Mouse (Mus musculus) large intestine, adult 2 months (tissue): Measurements from ENCODE around the gene Utrn. TPM values are rescaled to one million over a fixed set of nuclear protein-coding genes. Genes with fewer than 3 reads are reported as not detected.

Experiments used
- DNase-seq: peaks from one replicate; pipeline ENCODE4 v3.0.0-alpha.2; 2012; ENCODE audit warnings: low read depth, low spot score
- WGBS: fragments of 180-500 bp; shearing (Covaris S2); methylation state at CpG from one replicate; pipeline ENCODE4 v1.1.7; 2018; 5-methylcytosine and 5-hydroxymethylcytosine counted together
- polyA plus RNA-seq: library from polyadenylated mRNA; depleted of rRNA; stranded (reverse); fragments of >200 nt; gene quantifications from 2 replicates; pipeline ENCODE4 v1.2.3, GENCODE M21; 2012

Gene Utrn
- polyA plus RNA-seq, 1 experiment: 10.5 TPM

- WGBS: 86% methylated on average over 5 of the region's 5 CpGs
- DNase-seq: no peak
Observed at GRCm38 (mm10) chr10:12500489-12500888, 368.7 kb downstream of the Utrn start.

GRCm38 (mm10) chr10:12497555-12497954 lies 371.6 kb downstream of the Utrn start:
- WGBS: 85% methylated on average over 8 of the region's 8 CpGs

GRCm38 (mm10) chr10:12489551-12490177 lies 379.5 kb downstream of the Utrn start:
- DNase-seq: no peak
- WGBS: 62% methylated on average over 4 of the region's 4 CpGs

More at GRCm38 (mm10) chr10:12497555-12497954, 371.6 kb downstream of the Utrn start:
- no peak for DNase-seq

- WGBS: 22% methylated on average over 3 of the region's 3 CpGs
- peak; percentile 55 for DNase-seq
Observed at GRCm38 (mm10) chr10:12488518-12488917, 380.6 kb downstream of the Utrn start.

- WGBS: 46% methylated on average over 5 of the region's 5 CpGs
- DNase-seq: no peak
Observed at GRCm38 (mm10) chr10:12488117-12488516, 381.0 kb downstream of the Utrn start.

DNA sequence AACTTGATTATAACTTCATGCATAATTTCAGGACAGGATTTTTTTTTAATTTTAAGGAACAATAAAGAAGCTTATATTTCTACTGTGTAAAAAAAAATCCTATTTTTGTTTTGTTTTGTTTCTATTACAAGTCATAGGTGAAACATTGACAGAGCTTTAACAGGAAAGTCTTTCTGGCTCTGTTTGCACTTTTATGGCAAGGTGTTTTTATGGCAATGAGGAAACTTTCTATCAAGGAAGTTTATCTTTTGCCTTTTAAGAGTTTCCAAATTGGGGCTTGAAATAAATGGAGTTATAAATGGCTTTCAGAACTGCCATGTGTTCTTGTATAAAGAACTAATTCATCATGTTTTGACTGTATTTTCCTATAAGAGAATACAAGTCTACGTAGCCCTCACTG lies 385.7 kb downstream of the Utrn start:
- 24% methylated on average over 1 of the region's 1 CpGs for WGBS
- DNase-seq: peak; percentile 53

- WGBS: 26% methylated on average over 3 of the region's 3 CpGs
- DNase-seq: no peak
Observed at GRCm38 (mm10) chr10:12482975-12483374, 386.2 kb downstream of the Utrn start.

DNA sequence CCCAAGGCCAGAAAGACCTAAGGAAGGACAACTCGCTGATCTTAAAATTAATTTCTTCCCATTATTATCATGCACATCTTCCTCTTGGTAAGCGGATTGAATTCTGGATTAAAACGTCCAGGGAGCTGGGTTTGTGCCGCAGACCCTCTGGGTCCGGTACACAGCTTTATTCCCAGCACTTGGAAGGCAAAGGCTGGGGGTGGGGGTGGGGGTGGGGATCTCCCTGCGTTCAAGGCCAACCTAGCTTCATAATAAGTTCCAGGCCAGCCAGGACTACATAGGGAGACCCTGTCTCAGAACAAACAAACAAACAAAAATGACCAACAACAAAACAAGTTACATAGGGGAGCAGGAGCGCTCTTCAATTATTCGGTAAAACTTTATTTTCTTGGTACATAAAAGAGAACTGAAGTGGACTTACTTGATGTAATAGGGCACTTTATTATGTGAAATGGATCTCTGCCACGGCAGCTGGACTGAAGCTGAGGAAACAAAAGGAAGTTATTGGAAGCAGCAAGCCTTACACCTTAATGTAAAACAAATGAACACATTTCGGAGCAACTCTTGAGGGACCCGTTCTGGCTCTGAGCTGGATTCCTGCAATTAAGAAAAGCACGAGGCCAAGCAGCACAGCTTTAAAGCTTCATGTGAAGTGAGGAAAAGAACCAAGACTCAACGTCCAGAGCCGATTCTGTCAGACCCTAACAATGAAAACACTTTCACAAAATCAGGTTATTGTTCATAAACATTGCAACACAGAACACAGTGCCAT lies 394.1 kb downstream of the Utrn start:
- DNase-seq: no peak
- 70% methylated on average over 14 of the region's 14 CpGs for WGBS

- 44% methylated on average over 5 of the region's 5 CpGs for WGBS
- no peak for DNase-seq
Observed at GRCm38 (mm10) chr10:12469391-12470057, 399.6 kb downstream of the Utrn start.

GRCm38 (mm10) chr10:12467544-12467943 lies 401.6 kb downstream of the Utrn start:
- WGBS: 69% methylated on average over 2 of the region's 2 CpGs
- DNase-seq: no peak

DNA sequence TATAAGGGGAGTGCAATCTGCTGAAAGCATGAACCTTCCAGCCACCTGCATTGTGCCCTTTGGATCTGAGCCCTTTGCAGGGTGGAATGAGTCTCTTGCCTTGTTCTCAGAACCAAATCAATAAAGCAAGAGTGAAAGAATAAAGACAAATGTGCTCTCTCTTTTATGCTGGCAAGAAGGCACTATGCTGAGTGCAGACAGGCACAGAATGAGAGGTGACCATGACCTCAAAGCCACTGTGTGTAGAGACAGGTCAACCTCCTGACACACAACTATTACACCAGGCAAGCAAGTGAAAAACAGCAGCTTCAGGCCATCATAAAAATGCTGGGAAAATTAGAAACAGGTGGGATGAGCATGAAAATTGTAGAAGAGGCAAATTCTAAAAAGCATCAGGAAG lies 408.2 kb downstream of the Utrn start:
- no peak for DNase-seq

DNA sequence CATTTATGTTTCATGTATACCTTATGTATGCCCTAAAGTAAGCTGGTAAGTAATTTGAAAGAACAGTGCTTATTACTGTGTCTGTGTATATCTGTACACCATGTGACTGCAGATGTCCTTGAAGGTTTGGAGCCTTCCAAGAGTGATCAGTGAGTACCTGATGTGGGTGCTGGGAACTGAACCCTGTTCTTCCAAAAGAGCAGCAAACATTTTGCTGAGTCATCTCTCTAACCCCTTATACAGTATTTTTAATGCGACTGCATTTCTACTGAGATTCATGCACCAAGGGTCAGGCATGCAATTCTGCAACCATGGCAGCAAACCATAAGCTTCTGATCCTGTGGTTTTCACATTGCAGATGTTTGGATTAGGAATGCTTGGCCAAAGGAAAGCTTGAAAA lies 412.3 kb downstream of the Utrn start:
- WGBS: 85% methylated on average over 1 of the region's 1 CpGs

DNA sequence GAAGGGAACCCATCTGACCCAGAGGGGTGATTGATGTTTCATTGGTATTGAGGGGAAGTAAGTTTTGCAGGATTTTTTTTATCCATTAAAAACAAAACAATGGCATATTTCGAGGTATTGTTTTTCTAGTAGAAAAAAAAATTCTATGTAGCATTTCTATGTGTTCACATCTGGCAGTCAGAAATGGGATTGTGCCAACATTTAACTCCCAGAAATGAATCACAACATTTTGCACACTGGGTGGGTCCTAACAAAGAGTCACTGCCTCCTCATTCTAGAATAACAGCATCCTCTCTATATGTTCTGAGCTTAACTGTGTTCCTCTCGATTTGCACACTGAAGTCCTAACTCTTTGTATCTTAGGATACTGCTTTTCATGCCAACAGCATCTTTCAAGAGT lies 416.5 kb downstream of the Utrn start:
- 77% methylated on average over 2 of the region's 2 CpGs for WGBS
- no peak for DNase-seq

More for the DNA sequence above, 412.3 kb downstream of the Utrn start:
- DNase-seq: no peak

- WGBS: 88% methylated on average over 4 of the region's 4 CpGs
- no peak for DNase-seq
Observed at GRCm38 (mm10) chr10:12444122-12444521, 425.0 kb downstream of the Utrn start.

GRCm38 (mm10) chr10:12433161-12433560 lies 436.0 kb downstream of the Utrn start:
- WGBS: 93% methylated on average over 2 of the region's 2 CpGs
- no peak for DNase-seq

DNA sequence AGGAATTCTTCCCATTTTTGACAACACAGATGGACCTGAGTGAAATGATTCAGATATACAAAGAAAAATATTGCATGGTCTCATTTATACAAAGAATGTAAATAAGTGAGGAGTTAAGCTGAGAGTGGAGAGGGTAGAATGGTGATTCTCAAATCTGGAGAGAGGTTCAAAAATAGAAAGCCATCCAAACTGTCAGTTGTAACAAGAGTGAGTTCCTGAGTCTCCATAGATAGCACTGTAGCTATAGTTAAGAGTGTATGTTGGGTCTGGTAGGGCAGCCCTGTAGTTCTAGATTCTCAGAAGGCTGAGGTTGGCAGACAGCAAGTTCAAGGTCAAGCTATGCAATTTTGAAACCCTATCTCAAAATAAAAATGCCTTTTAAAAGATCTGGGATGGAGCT lies 438.8 kb downstream of the Utrn start:
- DNase-seq: no peak

DNA sequence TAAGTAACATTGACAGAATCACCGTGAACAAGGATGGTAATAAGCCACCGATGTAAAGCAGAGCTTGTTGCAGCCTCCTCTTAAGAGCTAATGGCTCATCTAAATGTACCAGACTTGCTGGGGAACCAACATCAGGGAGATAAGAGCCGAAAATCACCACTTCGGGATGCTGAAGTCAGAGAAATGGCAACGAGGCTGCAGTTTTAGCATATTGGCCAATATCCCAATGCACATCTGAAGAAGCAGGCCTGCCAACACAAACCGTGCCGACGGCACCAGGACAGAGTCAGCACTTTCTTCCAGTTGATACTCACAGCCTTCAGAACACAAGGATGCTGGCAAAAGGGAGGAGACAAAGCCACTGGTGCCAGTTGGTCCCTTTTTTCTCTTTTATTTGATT lies 442.3 kb downstream of the Utrn start:
- DNase-seq: no peak
- 85% methylated on average over 8 of the region's 8 CpGs for WGBS

DNA sequence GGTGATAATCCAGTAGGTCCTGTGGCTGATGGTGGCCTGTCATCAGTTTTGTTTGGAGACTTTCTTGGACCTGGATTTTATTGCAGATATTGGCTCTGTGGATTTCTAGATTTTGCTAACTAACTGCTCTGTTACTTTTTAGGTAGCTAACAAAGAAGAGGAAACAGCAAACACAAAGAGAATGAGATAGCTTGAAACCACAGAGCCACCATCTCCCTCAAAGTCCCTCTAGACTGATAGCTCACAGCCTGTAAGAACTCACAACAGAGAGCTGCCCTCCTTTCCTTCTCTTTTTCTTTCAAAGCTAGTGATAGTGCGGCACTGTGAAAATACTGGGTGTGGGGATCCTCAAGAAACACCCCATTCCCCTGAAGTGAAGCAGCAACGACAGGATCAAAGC lies 444.2 kb downstream of the Utrn start:
- WGBS: 83% methylated on average over 2 of the region's 2 CpGs
- DNase-seq: no peak

- 32% methylated on average over 7 of the region's 7 CpGs for WGBS
- DNase-seq: no peak
Observed at GRCm38 (mm10) chr10:12423994-12424725, 445.0 kb downstream of the Utrn start.

DNA sequence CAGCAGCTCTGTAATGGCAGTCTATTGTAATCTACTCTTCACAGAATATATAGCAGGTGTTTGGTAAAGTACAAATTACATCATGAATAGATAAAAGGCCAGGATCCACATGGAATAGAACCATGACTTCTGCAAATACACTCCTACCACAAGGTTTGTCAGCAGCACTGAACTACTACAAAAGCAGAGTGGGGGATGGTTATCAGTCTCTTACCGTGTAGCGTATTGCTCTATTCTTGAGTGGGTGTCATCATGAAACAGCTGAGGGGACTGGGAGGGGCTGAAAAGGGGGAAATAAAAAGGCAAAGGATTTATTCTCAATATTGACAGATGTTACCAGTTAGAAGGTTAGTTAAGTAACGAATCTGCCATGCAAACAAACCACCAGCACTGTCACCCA lies 454.2 kb downstream of the Utrn start:
- no peak for DNase-seq
- 93% methylated on average over 3 of the region's 3 CpGs for WGBS
